In genomic region chr12:8467029-8467924, GRCm38 (mm10) we compare ENCODE assay signal across 14 mouse cellular contexts. TPM values are rescaled to one million over a fixed set of nuclear protein-coding genes. Genes with fewer than 3 reads are reported as not detected.
DNase-seq lines count a peak whose midpoint lies in the region; ATAC-seq and TF ChIP-seq lines count a peak whose summit lies in the region.
"Had no signal": no experiment of that assay in that cellular context is flagged by ENCODE, and none has a peak within 500 bp of the region (broad histone marks: within the 10 kb centered on the region; RNA-seq: fewer than 3 reads in every experiment).

No protein-coding gene starts in this region.

- H3K4me2 ChIP-seq in forebrain, postnatal 0 days (ENCODE audit: low read depth), result no peak overlapping the region
- H3K4me2 ChIP-seq in forebrain, embryonic 13.5 days, result no peak overlapping the region
- no peak overlapping the region for H3K4me2 ChIP-seq in midbrain, embryonic 11.5 days
- H3K4me2 ChIP-seq in midbrain, postnatal 0 days (ENCODE audit: low read depth, low read length, poor library complexity, severe bottlenecking), result no peak overlapping the region
- H3K4me2 ChIP-seq: forebrain, embryonic 12.5 days; heart, embryonic 12.5 days had no signal

- 69% methylated on average over 12 of the region's 12 CpGs for WGBS in forebrain, postnatal 0 days
- WGBS in forebrain, embryonic 13.5 days, result 70% methylated on average over 12 of the region's 12 CpGs
- 64% methylated on average over 12 of the region's 12 CpGs for WGBS in midbrain, embryonic 11.5 days
- 61% methylated on average over 12 of the region's 12 CpGs for WGBS in midbrain, postnatal 0 days
- 40% methylated on average over 12 of the region's 12 CpGs for WGBS in olfactory bulb, adult 2 months
- WGBS in lung, adult 2 months, result 71% methylated on average over 12 of the region's 12 CpGs

- no peak for TF ChIP-seq CTCF in forebrain, postnatal 0 days (IDR thresholded peaks at IDR 0.05; ENCODE audit: low read depth)
- no peak for TF ChIP-seq CTCF in midbrain, postnatal 0 days (IDR thresholded peaks at IDR 0.05)
- no peak for TF ChIP-seq CTCF in olfactory bulb, adult 2 months (IDR thresholded peaks at IDR 0.05; ENCODE audit: insufficient read depth, low read depth, low read length)
- TF ChIP-seq CTCF in lung, adult 2 months (IDR thresholded peaks at IDR 0.05; ENCODE audit: insufficient read depth, low read length), result no peak

- no peaks in the 10 kb centered on the region for H3K4me1 ChIP-seq in forebrain, postnatal 0 days (ENCODE audit: insufficient read depth)
- H3K4me1 ChIP-seq in forebrain, embryonic 13.5 days, result no peaks in the 10 kb centered on the region
- H3K4me1 ChIP-seq in midbrain, embryonic 11.5 days (ENCODE audit: control insufficient read depth, insufficient read depth, low read length), result no peaks in the 10 kb centered on the region
- no peaks in the 10 kb centered on the region for H3K4me1 ChIP-seq in midbrain, postnatal 0 days (ENCODE audit: insufficient read depth, low read length)
- peaks cover 33% of the 10 kb centered on the region for H3K4me1 ChIP-seq in olfactory bulb, adult 2 months (ENCODE audit: control insufficient read depth, insufficient read depth, low read length)
- H3K4me1 ChIP-seq in lung, adult 2 months (ENCODE audit: control insufficient read depth, insufficient read depth, low read length), result peaks cover 2% of the 10 kb centered on the region; the same call in 1 of the 2 replicates
- H3K4me1 ChIP-seq: forebrain, embryonic 12.5 days had no signal

- no peaks in the 10 kb centered on the region for H3K9me3 ChIP-seq in forebrain, postnatal 0 days (ENCODE audit: low read length)
- H3K9me3 ChIP-seq in forebrain, embryonic 13.5 days (replicated peaks), result no peaks in the 10 kb centered on the region
- H3K9me3 ChIP-seq in midbrain, embryonic 11.5 days (ENCODE audit: control insufficient read depth, low read length), result no peaks in the 10 kb centered on the region
- no peaks in the 10 kb centered on the region for H3K9me3 ChIP-seq in midbrain, postnatal 0 days (ENCODE audit: low read length)
- H3K9me3 ChIP-seq: forebrain, embryonic 12.5 days; G1E; heart, embryonic 12.5 days had no signal

- H3K9ac ChIP-seq in forebrain, postnatal 0 days, result no peak overlapping the region
- no peak overlapping the region for H3K9ac ChIP-seq in forebrain, embryonic 13.5 days
- no peak overlapping the region for H3K9ac ChIP-seq in midbrain, embryonic 11.5 days (ENCODE audit: low read length)
- H3K9ac ChIP-seq in midbrain, postnatal 0 days (replicated peaks; ENCODE audit: low read length, poor library complexity, severe bottlenecking), result no peak overlapping the region
- H3K9ac ChIP-seq: forebrain, embryonic 12.5 days; heart, embryonic 12.5 days had no signal

- no peak overlapping the region for H3K4me3 ChIP-seq in forebrain, postnatal 0 days (ENCODE audit: low read depth, low read length)
- no peak overlapping the region for H3K4me3 ChIP-seq in forebrain, embryonic 13.5 days
- H3K4me3 ChIP-seq in midbrain, embryonic 11.5 days (ENCODE audit: low read depth, low read length), result no peak overlapping the region
- no peak overlapping the region for H3K4me3 ChIP-seq in midbrain, postnatal 0 days (ENCODE audit: low read depth, low read length)
- no peak overlapping the region for H3K4me3 ChIP-seq in olfactory bulb, adult 2 months (ENCODE audit: insufficient read depth, low read depth, low read length)
- H3K4me3 ChIP-seq in lung, adult 2 months (replicated peaks; ENCODE audit: extremely low read depth, low read depth, low read length), result no peak overlapping the region
- H3K4me3 ChIP-seq: forebrain, embryonic 12.5 days; heart, embryonic 12.5 days had no signal

- no peak for DNase-seq in forebrain, postnatal 0 days
- DNase-seq in midbrain, embryonic 11.5 days (ENCODE audit: low spot score, missing footprints), result peak; percentile 47
- DNase-seq in midbrain, postnatal 0 days (ENCODE audit: low spot score), result no peak
- DNase-seq in layer of hippocampus, adult 8-10 months (ENCODE audit: low spot score in 2 of 2), result peak; percentile 65 to 69
- no peak for DNase-seq in adipocyte (ENCODE audit: low spot score)
- DNase-seq in lung, adult 2 months, result no peak
- DNase-seq: kidney, postnatal 10 days; liver; lung, postnatal 14 days had no signal

- no peak overlapping the region for H3K27ac ChIP-seq in forebrain, postnatal 0 days (ENCODE audit: low read depth, low read length)
- no peak overlapping the region for H3K27ac ChIP-seq in forebrain, embryonic 13.5 days
- H3K27ac ChIP-seq in midbrain, embryonic 11.5 days (ENCODE audit: low read depth, low read length), result no peak overlapping the region
- H3K27ac ChIP-seq in midbrain, postnatal 0 days (ENCODE audit: low read depth, low read length), result no peak overlapping the region
- peak overlapping the region; percentile 81 for H3K27ac ChIP-seq in olfactory bulb, adult 2 months (ENCODE audit: insufficient read depth, low read depth, low read length)
- H3K27ac ChIP-seq: forebrain, embryonic 12.5 days had no signal

- H3K27me3 ChIP-seq in forebrain, postnatal 0 days (ENCODE audit: insufficient read depth, low read length), result no peaks in the 10 kb centered on the region
- no peaks in the 10 kb centered on the region for H3K27me3 ChIP-seq in forebrain, embryonic 13.5 days
- H3K27me3 ChIP-seq in midbrain, embryonic 11.5 days (ENCODE audit: control insufficient read depth, insufficient read depth, low read length), result no peaks in the 10 kb centered on the region
- H3K27me3 ChIP-seq in midbrain, postnatal 0 days (ENCODE audit: insufficient read depth, low read length), result no peaks in the 10 kb centered on the region
- H3K27me3 ChIP-seq: forebrain, embryonic 12.5 days; heart, embryonic 12.5 days had no signal

- 0 out of 2 replicates have a peak, but pooled peaks have one; percentile 4 for ATAC-seq in forebrain, postnatal 0 days
- no peak for ATAC-seq in forebrain, embryonic 13.5 days
- no peak for ATAC-seq in midbrain, embryonic 11.5 days (ENCODE audit: low FRiP score)
- no peak for ATAC-seq in midbrain, postnatal 0 days (ENCODE audit: low FRiP score)

- no peaks in the 10 kb centered on the region for H3K36me3 ChIP-seq in forebrain, postnatal 0 days (ENCODE audit: insufficient read depth)
- no peaks in the 10 kb centered on the region for H3K36me3 ChIP-seq in forebrain, embryonic 13.5 days (ENCODE audit: poor library complexity, severe bottlenecking)
- H3K36me3 ChIP-seq in midbrain, embryonic 11.5 days (ENCODE audit: control insufficient read depth, insufficient read depth, low read length), result no peaks in the 10 kb centered on the region
- no peaks in the 10 kb centered on the region for H3K36me3 ChIP-seq in midbrain, postnatal 0 days (ENCODE audit: insufficient read depth, low read length)
- H3K36me3 ChIP-seq: forebrain, embryonic 12.5 days; G1E; heart, embryonic 12.5 days had no signal

- no peak for TF ChIP-seq POLR2A in olfactory bulb, adult 2 months (IDR thresholded peaks at IDR 0.05; ENCODE audit: insufficient read depth, low read depth, low read length)
- no peak for TF ChIP-seq POLR2A in lung, adult 2 months (IDR thresholded peaks at IDR 0.05; ENCODE audit: borderline replicate concordance, extremely low read depth, low read depth, low read length)

RNA-seq across cellular contexts. Expression of gene Rhob, which starts 32.5 kb away (rescaled TPM):
- 278 and 289 TPM in 2 replicates for total RNA-seq in forebrain, postnatal 0 days (2014; rRNA removed)
- polyA plus RNA-seq in forebrain, postnatal 0 days (2015; fragmentation: Nextera tagmentation; extraction: Ambion mirVana), result 69.9 and 78.9 TPM in 2 replicates
- 40.4 and 42.3 TPM in 2 replicates for polyA plus RNA-seq in forebrain, embryonic 13.5 days (2015; fragmentation: Nextera tagmentation; extraction: Ambion mirVana)
- 58.4 and 59.8 TPM in 2 replicates for polyA plus RNA-seq in midbrain, embryonic 11.5 days (2014; fragmentation: Nextera tagmentation; extraction: Ambion mirVana)
- total RNA-seq in midbrain, postnatal 0 days (2014; rRNA removed), result 323 and 329 TPM in 2 replicates
- polyA plus RNA-seq in midbrain, postnatal 0 days (2015; fragmentation: Nextera tagmentation; extraction: Ambion mirVana), result 74.1 and 75.1 TPM in 2 replicates
- total RNA-seq in layer of hippocampus, adult 8-10 months (2022), result 100 to 1,000 TPM; 285 to 368 (median 321) TPM
- 196 TPM in 1 of 2 replicates, not detected in the other for polyA plus RNA-seq in olfactory bulb, adult 2 months (2012; ENCODE audit: insufficient read depth, insufficient read length, low replicate concordance, missing spikeins)
- polyA plus RNA-seq in lung, adult 2 months (2012; rRNA removed), result 324 and 526 TPM in 2 replicates

Comparison
In these comparisons a context has a peak if more than half of its experiments do, and no peak if none do; other contexts are left out.
1. DNase-seq: peak in midbrain, embryonic 11.5 days (single experiment) and layer of hippocampus, adult 8-10 months (2 of 2); none in forebrain, postnatal 0 days (single experiment), midbrain, postnatal 0 days (single experiment), adipocyte (single experiment) and lung, adult 2 months (single experiment).